Mouse (Mus musculus): ENCODE data around the gene Enah. TPM values are rescaled to one million over a fixed set of nuclear protein-coding genes. Genes with fewer than 3 reads are reported as not detected.

Gene Enah
- polyA plus RNA-seq, 1 experiment from 2014 or later, result 49.2 TPM

GRCm38 (mm10) chr1:181987226-181987625 is 32.6 kb downstream of the Enah start:
- ATAC-seq (ENCODE audit: low FRiP score), result no peak
- H3K27me3 ChIP-seq (ENCODE audit: control insufficient read depth, insufficient read depth, low read length), result no peaks in the 10 kb centered on the region
- no peaks in the 10 kb centered on the region for H3K36me3 ChIP-seq (ENCODE audit: control insufficient read depth, insufficient read depth, low read length)
- H3K9me3 ChIP-seq (ENCODE audit: control insufficient read depth, low read length), result no peaks in the 10 kb centered on the region
- H3K4me1 ChIP-seq (replicated peaks; ENCODE audit: control insufficient read depth, insufficient read depth, low read length), result no peaks in the 10 kb centered on the region
- no peak overlapping the region for H3K4me3 ChIP-seq (ENCODE audit: low read depth, low read length)
- H3K4me2 ChIP-seq (replicated peaks; ENCODE audit: low read depth, low read length), result no peak overlapping the region
- 66% methylated on average over 2 of the region's 2 CpGs for WGBS
- DNase-seq (ENCODE audit: low spot score), result no peak
- no peak overlapping the region for H3K27ac ChIP-seq (ENCODE audit: low read depth, low read length)
- H3K9ac ChIP-seq (ENCODE audit: low read depth, low read length), result no peak overlapping the region

- WGBS, result 77% methylated on average over 1 of the region's 1 CpGs
Observed at GRCm38 (mm10) chr1:181985880-181986279, 33.9 kb downstream of the Enah start.

GRCm38 (mm10) chr1:181984811-181985210 is 35.0 kb downstream of the Enah start:
- no peaks in the 10 kb centered on the region for H3K4me1 ChIP-seq (replicated peaks; ENCODE audit: control insufficient read depth, insufficient read depth, low read length)
- 95% methylated on average over 2 of the region's 2 CpGs for WGBS
- no peaks in the 10 kb centered on the region for H3K27me3 ChIP-seq (ENCODE audit: control insufficient read depth, insufficient read depth, low read length)
- H3K9ac ChIP-seq (ENCODE audit: low read depth, low read length), result no peak overlapping the region
- H3K9me3 ChIP-seq (ENCODE audit: control insufficient read depth, low read length), result no peaks in the 10 kb centered on the region
- H3K4me2 ChIP-seq (replicated peaks; ENCODE audit: low read depth, low read length), result no peak overlapping the region
- ATAC-seq (ENCODE audit: low FRiP score) (no peak), DNase-seq (ENCODE audit: low spot score) (no peak)
- no peaks in the 10 kb centered on the region for H3K36me3 ChIP-seq (ENCODE audit: control insufficient read depth, insufficient read depth, low read length)
- no peak overlapping the region for H3K27ac ChIP-seq (ENCODE audit: low read depth, low read length)
- H3K4me3 ChIP-seq (ENCODE audit: low read depth, low read length), result no peak overlapping the region

More at GRCm38 (mm10) chr1:181985880-181986279, 33.9 kb downstream of the Enah start:
- Histone ChIP-seq H3K27me3 (ENCODE audit: control insufficient read depth, insufficient read depth, low read length) (no peaks in the 10 kb centered on the region), H3K9ac (ENCODE audit: low read depth, low read length) (no peak overlapping the region), H3K36me3 (ENCODE audit: control insufficient read depth, insufficient read depth, low read length) (no peaks in the 10 kb centered on the region), H3K4me3 (ENCODE audit: low read depth, low read length) (no peak overlapping the region), H3K9me3 (ENCODE audit: control insufficient read depth, low read length) (no peaks in the 10 kb centered on the region), H3K27ac (ENCODE audit: low read depth, low read length) (no peak overlapping the region), H3K4me2 (replicated peaks; ENCODE audit: low read depth, low read length) (no peak overlapping the region), H3K4me1 (replicated peaks; ENCODE audit: control insufficient read depth, insufficient read depth, low read length) (no peaks in the 10 kb centered on the region)
- no peak for ATAC-seq (ENCODE audit: low FRiP score)
- DNase-seq (ENCODE audit: low spot score), result no peak

- no peak overlapping the region for H3K4me3 ChIP-seq (ENCODE audit: low read depth, low read length)
- no peak overlapping the region for H3K4me2 ChIP-seq (replicated peaks; ENCODE audit: low read depth, low read length)
- no peak overlapping the region for H3K9ac ChIP-seq (ENCODE audit: low read depth, low read length)
- no peak overlapping the region for H3K27ac ChIP-seq (ENCODE audit: low read depth, low read length)
- ATAC-seq (ENCODE audit: low FRiP score), result no peak
- no peaks in the 10 kb centered on the region for H3K36me3 ChIP-seq (ENCODE audit: control insufficient read depth, insufficient read depth, low read length)
- H3K27me3 ChIP-seq (ENCODE audit: control insufficient read depth, insufficient read depth, low read length), result no peaks in the 10 kb centered on the region
- WGBS, result 86% methylated on average over 14 of the region's 14 CpGs
- H3K4me1 ChIP-seq (replicated peaks; ENCODE audit: control insufficient read depth, insufficient read depth, low read length), result no peaks in the 10 kb centered on the region
- DNase-seq (ENCODE audit: low spot score), result no peak
- H3K9me3 ChIP-seq (ENCODE audit: control insufficient read depth, low read length), result no peaks in the 10 kb centered on the region
Observed at GRCm38 (mm10) chr1:181980017-181980719, 39.6 kb downstream of the Enah start.

GRCm38 (mm10) chr1:181975510-181975909 is 44.3 kb downstream of the Enah start:
- no peaks in the 10 kb centered on the region for H3K27me3 ChIP-seq (ENCODE audit: control insufficient read depth, insufficient read depth, low read length)
- no peaks in the 10 kb centered on the region for H3K4me1 ChIP-seq (replicated peaks; ENCODE audit: control insufficient read depth, insufficient read depth, low read length)
- H3K36me3 ChIP-seq (ENCODE audit: control insufficient read depth, insufficient read depth, low read length), result no peaks in the 10 kb centered on the region
- no peak overlapping the region for H3K4me3 ChIP-seq (ENCODE audit: low read depth, low read length)
- no peaks in the 10 kb centered on the region for H3K9me3 ChIP-seq (ENCODE audit: control insufficient read depth, low read length)
- no peak overlapping the region for H3K27ac ChIP-seq (ENCODE audit: low read depth, low read length)
- 86% methylated on average over 3 of the region's 3 CpGs for WGBS
- ATAC-seq (ENCODE audit: low FRiP score), result peak; percentile 54; the same call in 1 of the 2 replicates
- H3K9ac ChIP-seq (ENCODE audit: low read depth, low read length), result no peak overlapping the region
- DNase-seq (ENCODE audit: low spot score), result no peak
- H3K4me2 ChIP-seq (replicated peaks; ENCODE audit: low read depth, low read length), result no peak overlapping the region

- Histone ChIP-seq H3K36me3 (ENCODE audit: control insufficient read depth, insufficient read depth, low read length) (no peaks in the 10 kb centered on the region), H3K27ac (ENCODE audit: low read depth, low read length) (no peak overlapping the region), H3K9ac (ENCODE audit: low read depth, low read length) (no peak overlapping the region), H3K9me3 (ENCODE audit: control insufficient read depth, low read length) (no peaks in the 10 kb centered on the region), H3K4me3 (ENCODE audit: low read depth, low read length) (no peak overlapping the region), H3K27me3 (ENCODE audit: control insufficient read depth, insufficient read depth, low read length) (no peaks in the 10 kb centered on the region), H3K4me1 (replicated peaks; ENCODE audit: control insufficient read depth, insufficient read depth, low read length) (no peaks in the 10 kb centered on the region), H3K4me2 (replicated peaks; ENCODE audit: low read depth, low read length) (no peak overlapping the region)
- DNase-seq (ENCODE audit: low spot score) (no peak), ATAC-seq (ENCODE audit: low FRiP score) (no peak)
Observed at GRCm38 (mm10) chr1:181974897-181975296, 44.9 kb downstream of the Enah start.

- Histone ChIP-seq H3K4me3 (ENCODE audit: low read depth, low read length) (no peak overlapping the region), H3K27me3 (ENCODE audit: control insufficient read depth, insufficient read depth, low read length) (no peaks in the 10 kb centered on the region), H3K9me3 (ENCODE audit: control insufficient read depth, low read length) (no peaks in the 10 kb centered on the region), H3K36me3 (ENCODE audit: control insufficient read depth, insufficient read depth, low read length) (no peaks in the 10 kb centered on the region), H3K4me1 (replicated peaks; ENCODE audit: control insufficient read depth, insufficient read depth, low read length) (no peaks in the 10 kb centered on the region), H3K27ac (ENCODE audit: low read depth, low read length) (no peak overlapping the region), H3K9ac (ENCODE audit: low read depth, low read length) (no peak overlapping the region), H3K4me2 (replicated peaks; ENCODE audit: low read depth, low read length) (no peak overlapping the region)
- ATAC-seq (ENCODE audit: low FRiP score) (no peak), DNase-seq (ENCODE audit: low spot score) (no peak)
- 94% methylated on average over 1 of the region's 1 CpGs for WGBS
Observed at GRCm38 (mm10) chr1:181965277-181965676, 54.5 kb downstream of the Enah start.

- Histone ChIP-seq H3K27ac (ENCODE audit: low read depth, low read length) (no peak overlapping the region), H3K9ac (ENCODE audit: low read depth, low read length) (no peak overlapping the region), H3K4me2 (replicated peaks; ENCODE audit: low read depth, low read length) (no peak overlapping the region), H3K9me3 (ENCODE audit: control insufficient read depth, low read length) (no peaks in the 10 kb centered on the region), H3K27me3 (ENCODE audit: control insufficient read depth, insufficient read depth, low read length) (no peaks in the 10 kb centered on the region), H3K36me3 (ENCODE audit: control insufficient read depth, insufficient read depth, low read length) (no peaks in the 10 kb centered on the region), H3K4me1 (replicated peaks; ENCODE audit: control insufficient read depth, insufficient read depth, low read length) (no peaks in the 10 kb centered on the region), H3K4me3 (ENCODE audit: low read depth, low read length) (no peak overlapping the region)
- 80% methylated on average over 3 of the region's 3 CpGs for WGBS
- ATAC-seq (ENCODE audit: low FRiP score) (no peak), DNase-seq (ENCODE audit: low spot score) (no peak)
Observed at GRCm38 (mm10) chr1:181963827-181964226, 56.0 kb downstream of the Enah start.

GRCm38 (mm10) chr1:181963351-181963750 is 56.4 kb downstream of the Enah start:
- 95% methylated on average over 4 of the region's 4 CpGs for WGBS
- no peak overlapping the region for H3K4me2 ChIP-seq (replicated peaks; ENCODE audit: low read depth, low read length)
- H3K9me3 ChIP-seq (ENCODE audit: control insufficient read depth, low read length), result no peaks in the 10 kb centered on the region
- H3K4me3 ChIP-seq (ENCODE audit: low read depth, low read length), result no peak overlapping the region
- no peaks in the 10 kb centered on the region for H3K27me3 ChIP-seq (ENCODE audit: control insufficient read depth, insufficient read depth, low read length)
- H3K4me1 ChIP-seq (replicated peaks; ENCODE audit: control insufficient read depth, insufficient read depth, low read length), result no peaks in the 10 kb centered on the region
- ATAC-seq (ENCODE audit: low FRiP score), result no peak
- no peak overlapping the region for H3K9ac ChIP-seq (ENCODE audit: low read depth, low read length)
- DNase-seq (ENCODE audit: low spot score), result no peak
- no peaks in the 10 kb centered on the region for H3K36me3 ChIP-seq (ENCODE audit: control insufficient read depth, insufficient read depth, low read length)
- H3K27ac ChIP-seq (ENCODE audit: low read depth, low read length), result no peak overlapping the region
